18 mouse cellular contexts compared by ENCODE assay signal in the genomic region with DNA sequence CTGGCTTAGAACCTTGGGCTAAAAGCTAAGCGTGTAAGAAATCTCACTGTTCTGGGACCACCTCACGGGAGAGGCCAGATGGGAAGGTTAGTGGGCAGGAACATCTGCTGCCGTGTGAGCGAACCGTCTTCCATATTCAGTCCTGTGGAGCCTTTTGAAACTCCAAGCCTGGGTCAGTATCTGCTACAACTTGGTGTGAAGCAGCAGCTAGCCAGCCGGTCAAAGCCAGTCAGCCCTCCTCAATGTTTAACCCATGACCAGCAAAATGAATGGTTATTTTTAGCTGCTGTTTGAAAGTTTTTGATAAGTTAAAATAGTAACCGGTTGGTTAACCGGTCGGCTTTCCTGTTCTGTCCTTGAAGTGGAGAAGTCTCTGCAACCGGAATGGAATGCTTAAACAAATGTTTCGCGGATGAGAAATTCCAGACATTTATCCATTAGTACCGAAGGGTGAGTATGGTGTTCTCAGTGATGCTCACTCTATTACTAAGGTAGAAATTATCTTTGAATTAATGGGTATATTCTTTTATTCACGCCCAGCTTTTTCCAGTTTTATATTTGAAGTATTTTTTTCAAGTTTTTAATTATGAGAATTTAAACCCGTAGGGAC. TPM values are rescaled to one million over a fixed set of nuclear protein-coding genes. Genes with fewer than 3 reads are reported as not detected.
A peak's percentile ranks its signal among the peaks of the same experiment; 100 is the strongest.
DNase-seq lines count a peak whose midpoint lies in the region; ATAC-seq and TF ChIP-seq lines count a peak whose summit lies in the region.
"Had no signal": no experiment of that assay in that cellular context is flagged by ENCODE, and none has a peak within 500 bp of the region (broad histone marks: within the 10 kb centered on the region; RNA-seq: fewer than 3 reads in every experiment).

No protein-coding gene starts in this region.

- TF ChIP-seq EP300 in heart, adult 2 months (IDR thresholded peaks at IDR 0.05; ENCODE audit: insufficient read depth, low read depth, low read length), result no peak

- no peaks in the 10 kb centered on the region for H3K79me2 ChIP-seq in heart, adult 2 months (replicated peaks; ENCODE audit: control insufficient read depth, insufficient read depth, low read length)

- H3K27me3 ChIP-seq in heart, adult 2 months (ENCODE audit: control insufficient read depth, insufficient read depth, low read length), result no peaks in the 10 kb centered on the region
- H3K27me3 ChIP-seq in liver, embryonic 16.5 days (ENCODE audit: control insufficient read depth, insufficient read depth, low read depth, low read length), result no peaks in the 10 kb centered on the region
- H3K27me3 ChIP-seq in liver, embryonic 12.5 days (replicated peaks), result no peaks in the 10 kb centered on the region
- no peaks in the 10 kb centered on the region for H3K27me3 ChIP-seq in kidney, adult 2 months (replicated peaks; ENCODE audit: control insufficient read depth, insufficient read depth, low read length)
- H3K27me3 ChIP-seq: forebrain, embryonic 15.5 days; hindbrain, embryonic 13.5 days had no signal

- H3K4me1 ChIP-seq in heart, adult 2 months (ENCODE audit: control insufficient read depth, insufficient read depth, low read length), result peaks cover 3% of the 10 kb centered on the region
- H3K4me1 ChIP-seq in liver, embryonic 16.5 days (ENCODE audit: control insufficient read depth, low read depth, low read length), result peaks cover 8% of the 10 kb centered on the region
- 0 out of 2 replicates have a peak, but pooled peaks cover 12% of the 10 kb centered on the region for H3K4me1 ChIP-seq in liver, embryonic 12.5 days
- peaks cover 24% of the 10 kb centered on the region for H3K4me1 ChIP-seq in kidney, adult 2 months (ENCODE audit: control insufficient read depth, insufficient read depth, low read length)
- H3K4me1 ChIP-seq: forebrain, embryonic 15.5 days; hindbrain, embryonic 13.5 days had no signal

- no peak overlapping the region for H3K4me2 ChIP-seq in liver, embryonic 16.5 days (ENCODE audit: low read depth, low read length)
- H3K4me2 ChIP-seq in liver, embryonic 12.5 days, result no peak overlapping the region
- H3K4me2 ChIP-seq: forebrain, embryonic 15.5 days; hindbrain, embryonic 13.5 days had no signal

- WGBS in heart, adult 2 months, result 50% methylated on average over 15 of the region's 15 CpGs
- WGBS in liver, embryonic 16.5 days (ENCODE audit: insufficient replicate concordance), result 69% methylated on average over 15 of the region's 15 CpGs
- WGBS in liver, embryonic 12.5 days (ENCODE audit: insufficient replicate concordance), result 76% methylated on average over 15 of the region's 15 CpGs
- whole genome bisulfite sequencing in kidney, adult 2 months, result 43% methylated on average over 15 of the region's 15 CpGs

- H3K9ac ChIP-seq in heart, adult 2 months (ENCODE audit: low read depth, low read length), result no peak overlapping the region
- no peak overlapping the region for H3K9ac ChIP-seq in liver, embryonic 16.5 days (ENCODE audit: low read depth, low read length)
- H3K9ac ChIP-seq in liver, embryonic 12.5 days, result no peak overlapping the region
- H3K9ac ChIP-seq: forebrain, embryonic 15.5 days; hindbrain, embryonic 13.5 days; liver, embryonic 14.5 days had no signal

- TF ChIP-seq CTCF in heart, adult 2 months (IDR thresholded peaks at IDR 0.05), result no peak
- TF ChIP-seq CTCF in kidney, adult 2 months (conservative IDR thresholded peaks at IDR 0.05; ENCODE audit: insufficient read depth, insufficient read length, low read depth, low read length), result no peak

- H3K27ac ChIP-seq in heart, adult 2 months, result peak overlapping the region; percentile 66
- peak overlapping the region; percentile 29; the same call in 1 of the 2 replicates for H3K27ac ChIP-seq in liver, embryonic 16.5 days (ENCODE audit: low read length)
- no peak overlapping the region for H3K27ac ChIP-seq in liver, embryonic 12.5 days
- H3K27ac ChIP-seq in kidney, adult 2 months (ENCODE audit: insufficient read depth, low read depth, low read length), result peak overlapping the region; percentile 96
- H3K27ac ChIP-seq: forebrain, embryonic 15.5 days; gastrocnemius, adult 2 months; hindbrain, embryonic 13.5 days; layer of hippocampus, adult 2 months; liver, embryonic 14.5 days had no signal

- TF ChIP-seq POLR2A in heart, adult 2 months (IDR thresholded peaks at IDR 0.05; ENCODE audit: insufficient read depth, low read depth, low read length), result no peak
- TF ChIP-seq POLR2A in kidney, adult 2 months (IDR thresholded peaks at IDR 0.05; ENCODE audit: low read depth, low read length), result no peak

- H3K4me3 ChIP-seq in heart, adult 2 months, result no peak overlapping the region
- no peak overlapping the region for H3K4me3 ChIP-seq in liver, embryonic 16.5 days (ENCODE audit: low read depth, low read length)
- no peak overlapping the region for H3K4me3 ChIP-seq in liver, embryonic 12.5 days
- no peak overlapping the region for H3K4me3 ChIP-seq in kidney, adult 2 months (ENCODE audit: insufficient read depth, low read depth, low read length)
- H3K4me3 ChIP-seq: forebrain, embryonic 15.5 days; gastrocnemius, adult 2 months; hindbrain, embryonic 13.5 days; layer of hippocampus, adult 2 months had no signal

- no peaks in the 10 kb centered on the region for H3K9me3 ChIP-seq in liver, embryonic 16.5 days (replicated peaks; ENCODE audit: control insufficient read depth, low read length)
- no peaks in the 10 kb centered on the region for H3K9me3 ChIP-seq in liver, embryonic 12.5 days (replicated peaks)
- H3K9me3 ChIP-seq: forebrain, embryonic 15.5 days; hindbrain, embryonic 13.5 days had no signal

- ATAC-seq in liver, embryonic 16.5 days (ENCODE audit: low read depth), result no peak
- no peak for ATAC-seq in liver, embryonic 12.5 days
- ATAC-seq: forebrain, embryonic 15.5 days had no signal

- intact Hi-C loops in heart, adult 2 months (cut with DNase I), result loop anchor here (5.0 kb wide), 1 partner anchor 396 kb away; a partner anchor contains a TSS
- intact Hi-C loops in heart, postnatal 25 days (cut with DNase I), result no loop called here

- no peak for DNase-seq in heart, adult 2 months
- no peak for DNase-seq in heart, postnatal 25 days (ENCODE audit: low spot score)
- peak; percentile 84 for DNase-seq in kidney, adult 2 months
- peak; percentile 39 for DNase-seq in retina, postnatal 1 day
- DNase-seq in urinary bladder, adult 18-20 months (ENCODE audit: low spot score in 2 of 2), result no peak
- no peak for DNase-seq in layer of hippocampus, adult 8-10 months (ENCODE audit: low spot score in 2 of 2)
- DNase-seq: adrenal gland, postnatal 10 days; gastrocnemius, adult 2 months; midbrain, embryonic 14.5 days had no signal

- no peaks in the 10 kb centered on the region for H3K36me3 ChIP-seq in heart, adult 2 months (ENCODE audit: control insufficient read depth, insufficient read depth, low read length)
- no peaks in the 10 kb centered on the region for H3K36me3 ChIP-seq in liver, embryonic 16.5 days (ENCODE audit: control insufficient read depth, insufficient read depth)
- H3K36me3 ChIP-seq in liver, embryonic 12.5 days, result peaks cover 28% of the 10 kb centered on the region
- 0 out of 2 replicates have a peak, but pooled peaks cover 1% of the 10 kb centered on the region for H3K36me3 ChIP-seq in kidney, adult 2 months (ENCODE audit: control insufficient read depth, insufficient read depth, low read length)
- H3K36me3 ChIP-seq: forebrain, embryonic 15.5 days had no signal

RNA-seq across cellular contexts. Expression of a gene that starts 10.0 kb away (rescaled TPM):
- under 1 TPM; 0.39 TPM for total RNA-seq in heart, adult 2 months (2021)
- 1.8 and 2.1 TPM in 2 replicates for polyA plus RNA-seq in heart, adult 2 months (2012; rRNA removed)
- under 1 TPM; 0.10 to 0.11 TPM for total RNA-seq in heart, postnatal 25 days (2021)
- polyA plus RNA-seq in liver, embryonic 16.5 days (2015; fragmentation: Nextera tagmentation; extraction: Ambion mirVana), result 0.06 TPM in 1 of 2 replicates, not detected in the other
- 0.05 and 0.10 TPM in 2 replicates for polyA plus RNA-seq in liver, embryonic 12.5 days (2016; fragmentation: Nextera tagmentation; extraction: Ambion mirVana)
- polyA plus RNA-seq in kidney, adult 2 months (2012; rRNA removed), result 0.72 and 1.5 TPM in 2 replicates
- not detected for total RNA-seq in layer of hippocampus, adult 8-10 months (2022)
- total RNA-seq: adrenal gland, postnatal 10 days; gastrocnemius, adult 2 months; layer of hippocampus, adult 2 months had no signal
- polyA plus RNA-seq: forebrain, embryonic 15.5 days had no signal

RNA-seq across cellular contexts. Expression of a gene that starts 17.0 kb away (rescaled TPM):
- total RNA-seq in heart, adult 2 months (2021), result not detected
- polyA plus RNA-seq in heart, adult 2 months (2012; rRNA removed), result 0.08 TPM in 1 of 2 replicates, not detected in the other
- total RNA-seq in heart, postnatal 25 days (2021), result not detected
- not detected in 2 replicates for polyA plus RNA-seq in liver, embryonic 16.5 days (2015; fragmentation: Nextera tagmentation; extraction: Ambion mirVana)
- not detected in 2 replicates for polyA plus RNA-seq in liver, embryonic 12.5 days (2016; fragmentation: Nextera tagmentation; extraction: Ambion mirVana)
- 0.46 and 0.47 TPM in 2 replicates for polyA plus RNA-seq in kidney, adult 2 months (2012; rRNA removed)
- not detected for total RNA-seq in layer of hippocampus, adult 8-10 months (2022)
- total RNA-seq: adrenal gland, postnatal 10 days; gastrocnemius, adult 2 months; layer of hippocampus, adult 2 months had no signal
- polyA plus RNA-seq: forebrain, embryonic 15.5 days; hindbrain, embryonic 13.5 days; midbrain, embryonic 14.5 days; neural tube, embryonic 11.5 days had no signal

RNA-seq across cellular contexts. Expression of a gene that starts 24.1 kb away (rescaled TPM):
- total RNA-seq in heart, adult 2 months (2021), result 10 to 100 TPM; 59.2 to 72.3 TPM
- 74.4 and 86.4 TPM in 2 replicates for polyA plus RNA-seq in heart, adult 2 months (2012; rRNA removed)
- total RNA-seq in heart, postnatal 25 days (2021), result 10 to 100 TPM; 49.1 to 64.1 TPM
- polyA plus RNA-seq in liver, embryonic 16.5 days (2015; fragmentation: Nextera tagmentation; extraction: Ambion mirVana), result 41.5 TPM in 2 replicates
- 35.4 and 35.7 TPM in 2 replicates for polyA plus RNA-seq in liver, embryonic 12.5 days (2016; fragmentation: Nextera tagmentation; extraction: Ambion mirVana)
- 157 and 198 TPM in 2 replicates for polyA plus RNA-seq in kidney, adult 2 months (2012; rRNA removed)
- 10 to 100 TPM; 56.4 to 63.2 (median 59.5) TPM for total RNA-seq in layer of hippocampus, adult 8-10 months (2022)

RNA-seq across cellular contexts. Expression of a gene that starts 36.5 kb away (rescaled TPM):
- not detected for total RNA-seq in heart, adult 2 months (2021)
- not detected in 2 replicates for polyA plus RNA-seq in heart, adult 2 months (2012; rRNA removed)
- not detected for total RNA-seq in heart, postnatal 25 days (2021)
- not detected in 2 replicates for polyA plus RNA-seq in liver, embryonic 16.5 days (2015; fragmentation: Nextera tagmentation; extraction: Ambion mirVana)
- not detected in 2 replicates for polyA plus RNA-seq in liver, embryonic 12.5 days (2016; fragmentation: Nextera tagmentation; extraction: Ambion mirVana)
- not detected in 2 replicates for polyA plus RNA-seq in kidney, adult 2 months (2012; rRNA removed)
- total RNA-seq in layer of hippocampus, adult 8-10 months (2022), result not detected
- total RNA-seq: adrenal gland, postnatal 10 days; gastrocnemius, adult 2 months; layer of hippocampus, adult 2 months; left cerebral cortex, postnatal 14 days had no signal
- polyA plus RNA-seq: embryonic facial prominence, embryonic 14.5 days; forebrain, embryonic 15.5 days; hindbrain, embryonic 13.5 days; liver, embryonic 14.5 days; midbrain, embryonic 14.5 days; neural tube, embryonic 11.5 days had no signal

RNA-seq across cellular contexts. Expression of a gene that starts 54.5 kb away (rescaled TPM):
- not detected for total RNA-seq in heart, adult 2 months (2021)
- not detected in 2 replicates for polyA plus RNA-seq in heart, adult 2 months (2012; rRNA removed)
- not detected for total RNA-seq in heart, postnatal 25 days (2021)
- not detected in 2 replicates for polyA plus RNA-seq in liver, embryonic 16.5 days (2015; fragmentation: Nextera tagmentation; extraction: Ambion mirVana)
- not detected in 2 replicates for polyA plus RNA-seq in liver, embryonic 12.5 days (2016; fragmentation: Nextera tagmentation; extraction: Ambion mirVana)
- polyA plus RNA-seq in kidney, adult 2 months (2012; rRNA removed), result not detected in 2 replicates
- total RNA-seq in layer of hippocampus, adult 8-10 months (2022), result not detected
- total RNA-seq: adrenal gland, postnatal 10 days; gastrocnemius, adult 2 months; layer of hippocampus, adult 2 months; left cerebral cortex, postnatal 14 days had no signal
- polyA plus RNA-seq: embryonic facial prominence, embryonic 14.5 days; forebrain, embryonic 15.5 days; hindbrain, embryonic 13.5 days; liver, embryonic 14.5 days; midbrain, embryonic 14.5 days; neural tube, embryonic 11.5 days had no signal

Comparison
In these comparisons a context has a peak if more than half of its experiments do, and no peak if none do; other contexts are left out.
1. DNase-seq: peak in kidney, adult 2 months (single experiment) and retina, postnatal 1 day (single experiment); none in heart, adult 2 months (0 of 2), heart, postnatal 25 days (single experiment), urinary bladder, adult 18-20 months (0 of 2) and layer of hippocampus, adult 8-10 months (0 of 2).